Mouse (Mus musculus): Measurements from ENCODE around the gene Card6.

Gene Card6

DNA sequence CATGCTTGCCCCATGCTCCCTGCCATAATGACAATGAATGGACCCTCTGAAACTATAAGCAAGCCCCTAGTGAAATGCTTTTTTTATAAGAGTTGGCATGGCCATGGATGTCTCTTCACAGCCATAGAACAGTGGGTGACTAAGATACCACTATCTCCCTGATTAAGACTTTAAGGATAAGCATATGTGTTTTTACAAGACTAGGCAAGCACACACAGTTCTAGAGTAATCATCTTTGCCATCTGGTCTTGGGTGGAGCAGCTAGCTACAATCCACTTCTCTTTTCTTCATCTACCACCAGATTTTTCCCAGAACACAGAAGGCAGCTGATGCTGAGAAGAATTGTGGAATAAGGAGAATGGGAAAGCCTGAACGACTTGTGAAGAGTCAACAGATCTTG, 27.1 kb downstream of the Card6 start:
- DNase-seq = no peak

DNA sequence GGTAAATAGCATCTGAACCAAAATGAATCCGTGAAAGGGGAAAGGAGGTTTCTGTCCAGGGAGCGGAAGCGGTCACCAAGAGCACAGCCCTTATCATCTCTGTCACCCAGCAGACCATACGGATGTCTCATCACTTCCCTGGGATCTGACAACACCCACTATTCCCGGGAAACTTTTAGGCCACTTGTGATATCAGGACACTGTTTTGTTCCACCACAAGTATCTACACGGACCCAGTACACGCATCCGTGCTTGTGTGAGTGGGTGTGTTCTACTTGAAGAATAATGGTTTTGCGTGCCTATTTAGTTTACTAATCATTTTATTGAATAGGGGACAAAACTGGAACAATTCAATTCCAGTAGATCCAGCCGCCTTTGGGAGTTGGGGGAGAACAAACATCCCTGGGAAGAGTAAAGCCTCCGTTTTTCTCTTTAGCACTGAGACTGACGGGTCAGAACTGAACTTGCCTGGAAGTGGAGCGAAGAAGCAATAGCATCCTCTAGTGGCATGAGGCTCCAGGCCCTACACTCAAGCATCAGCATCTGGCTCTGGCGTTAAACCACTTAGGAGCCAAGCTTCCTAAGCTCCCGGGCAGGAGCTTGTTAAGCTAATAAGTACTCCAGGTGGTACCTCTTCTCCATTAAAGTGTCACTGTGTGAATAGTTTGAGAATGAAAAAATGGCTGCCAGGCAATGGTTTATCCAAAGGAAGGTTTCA, 39.4 kb downstream of the Card6 start:
- peak; percentile 50 for DNase-seq

DNA sequence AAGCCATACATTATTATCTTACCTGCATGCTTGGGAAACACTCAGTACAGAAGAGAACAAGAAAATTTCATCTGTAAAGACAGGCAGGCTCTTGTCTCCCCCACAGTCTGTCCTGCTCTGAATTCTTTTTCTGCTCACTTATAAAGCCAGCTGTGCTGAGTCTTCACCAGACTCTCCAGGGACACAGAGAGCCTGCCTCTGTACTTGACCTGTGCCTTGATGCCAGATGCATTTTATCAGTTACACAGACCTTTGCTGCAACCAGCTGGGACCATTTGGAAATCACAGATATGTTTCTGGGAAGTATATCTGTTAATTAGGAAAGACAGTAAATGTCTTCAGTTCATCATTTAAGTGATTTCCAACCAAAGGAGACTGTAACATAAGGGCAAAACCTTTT, 44.7 kb downstream of the Card6 start, which contains the start of gene C7:
Gene C7, minus strand, starts transcription at position 106 of the 400 bp plus-strand sequence.
- no peak for DNase-seq

Measured in cerebellum, adult 9-10 months (tissue).